Mouse (Mus musculus) liver, embryonic 14.5 days (tissue): ENCODE results near the gene Man2b1. TPM values are rescaled to one million over a fixed set of nuclear protein-coding genes. Genes with fewer than 3 reads are reported as not detected.
"Not testable (repeated sequence)": the region's sequence is repeated elsewhere in the genome, so short reads cannot be mapped to it uniquely, and the experiment has no call there.

ENCODE experiments used
- ATAC-seq: fragments of 200-750 bp; cut with Nextera tagmentation; 2 replicates; pipeline ENCODE4 v1.8.0; 2017; ENCODE audit warnings: moderate number of reproducible peaks, mild to moderate bottlenecking, moderate library complexity; ENCODE audit not compliant: insufficient read depth
- DNase-seq, 3 experiments: peaks; one replicate each; pipeline ENCODE4 v3.0.0-alpha.2; 2012 to 2013; ENCODE audit warnings: low read depth in 3 of 3, low spot score in 3 of 3
- H3K27ac ChIP-seq: fragments of 300-500 bp; sonication (generic); 2 replicates; pipeline ENCODE4 v1.5.1; 2014; ENCODE audit warnings: moderate library complexity, mild to moderate bottlenecking, control low read depth, inconsistent platforms
- H3K27me3 ChIP-seq: fragments of 300-500 bp; sonication (generic); 2 replicates; pipeline ENCODE4 v1.6.1; 2014; ENCODE audit warnings: mild to moderate bottlenecking, low read length, moderate library complexity; ENCODE audit not compliant: control insufficient read depth, insufficient read depth
- H3K36me3 ChIP-seq: fragments of 300-500 bp; sonication (generic); replicated peaks from 2 replicates; pipeline ENCODE4 v1.6.1; 2014; ENCODE audit warnings: low read depth; ENCODE audit not compliant: control insufficient read depth, insufficient read depth
- H3K4me1 ChIP-seq, 2 experiments: fragments of 200-500 bp in 1 of 2; fragments of 300-500 bp in 1 of 2; sonication (generic) in 1 of 2; replicated peaks; 2 replicates each; pipeline ENCODE4 v1.6.1; 2012 to 2014; ENCODE audit warnings: antibody characterized with exemption in 1 of 2, inconsistent platforms in 1 of 2, low read length in 1 of 2; ENCODE audit not compliant: control insufficient read depth in 2 of 2, insufficient read depth in 2 of 2
- H3K4me2 ChIP-seq: fragments of 300-500 bp; sonication (generic); 2 replicates; pipeline ENCODE4 v1.6.1; 2014; ENCODE audit warnings: low read depth, mild to moderate bottlenecking, control low read depth, moderate library complexity
- H3K4me3 ChIP-seq, 2 experiments: fragments of 200-500 bp in 1 of 2; fragments of 300-500 bp in 1 of 2; sonication (generic) in 1 of 2; 2 replicates each; pipeline ENCODE4 v1.5.1; 2012 to 2014; ENCODE audit warnings: low read depth in 2 of 2, low read length in 2 of 2, mild to moderate bottlenecking in 2 of 2, control low read depth in 1 of 2, inconsistent platforms in 1 of 2, moderate library complexity in 1 of 2; ENCODE audit not compliant: insufficient read depth in 1 of 2
- H3K9ac ChIP-seq: fragments of 300-500 bp; sonication (generic); replicated peaks from 2 replicates; pipeline ENCODE4 v1.6.1; 2014; ENCODE audit warnings: mild to moderate bottlenecking, control low read depth, moderate library complexity
- H3K9me3 ChIP-seq: fragments of 300-500 bp; sonication (generic); 2 replicates; pipeline ENCODE4 v1.6.1; 2016; ENCODE audit warnings: low read length, mixed read lengths; ENCODE audit not compliant: control insufficient read depth
- CTCF ChIP-seq: IDR thresholded peaks from 2 replicates; pipeline ENCODE4 v1.5.1; 2016; ENCODE audit warnings: antibody characterized with exemption, low read depth, control low read depth
- EP300 ChIP-seq: IDR thresholded peaks from 2 replicates; pipeline ENCODE4 v1.6.1; 2016; ENCODE audit warnings: antibody characterized with exemption, low read depth
- WGBS: fragments of 180-500 bp; shearing (Covaris S2); extraction: QIAGEN DNeasy Blood & Tissue Kit; methylation state at CpG from one replicate; pipeline ENCODE4 v1.1.7; 2014; ENCODE audit not compliant: insufficient replicate concordance; 5-methylcytosine and 5-hydroxymethylcytosine counted together
- polyA plus RNA-seq, 2 experiments: library from polyadenylated mRNA; depleted of rRNA in 1 of 2; stranded (reverse) in 1 of 2; unstranded in 1 of 2; fragments of >200 nt; fragmentation: Nextera tagmentation in 1 of 2; extraction: Ambion mirVana in 1 of 2; gene quantifications; 2 replicates each; pipeline versions ENCODE4 v1.2.1 to v1.2.3; 2012 to 2014

Man2b1 gene
- polyA plus RNA-seq, 2 experiments, result 17.2 to 19.5 TPM

DNA sequence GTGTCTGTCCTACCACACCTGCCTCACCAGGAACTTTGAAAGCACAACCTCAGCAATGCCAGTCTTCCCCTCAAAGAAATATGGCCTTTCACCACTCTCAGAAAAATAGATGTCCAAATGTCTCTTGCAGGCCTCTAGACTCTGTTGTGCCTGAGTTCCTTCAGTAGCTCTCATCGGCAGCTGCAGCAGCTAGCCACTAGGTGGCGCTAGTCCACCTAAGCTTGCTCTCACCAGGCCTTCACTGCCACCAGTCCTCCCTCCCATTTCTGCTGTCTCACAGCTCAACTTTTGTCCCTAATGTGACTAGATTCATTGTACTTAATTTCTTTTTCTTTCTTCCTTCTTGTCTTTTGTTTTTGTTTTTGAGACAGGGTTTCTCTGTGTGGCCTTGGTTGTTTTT is 6.1 kb upstream of the Man2b1 start:
- DNase-seq (peak; percentile 67 to 78 (median 67)), ATAC-seq (peak; percentile 49)
- Histone ChIP-seq H3K36me3 (peaks cover 29% of the 10 kb centered on the region), H3K4me1 (peaks cover 31 to 40% of the 10 kb centered on the region in 2 experiments), H3K27ac (peak overlapping the region; percentile 45), H3K9me3 (no peaks in the 10 kb centered on the region), H3K27me3 (no peaks in the 10 kb centered on the region), H3K4me3 (no peak overlapping the region), H3K4me2 (no peak overlapping the region), H3K9ac (no peak overlapping the region)
- 2% methylated on average over 2 of the region's 2 CpGs for WGBS
- no peak for TF ChIP-seq EP300
- peak; percentile 100 for TF ChIP-seq CTCF

- Histone ChIP-seq H3K4me2 (peak overlapping the region; percentile 70), H3K9me3 (no peaks in the 10 kb centered on the region), H3K4me1 (peaks cover 27 to 45% of the 10 kb centered on the region in 2 experiments), H3K4me3 (peak overlapping the region; percentile 83 to 96), H3K27me3 (no peaks in the 10 kb centered on the region), H3K36me3 (peaks cover 18% of the 10 kb centered on the region), H3K27ac (peak overlapping the region; percentile 67), H3K9ac (peak overlapping the region; percentile 96)
- no peak for ATAC-seq
- DNase-seq, result no peak
- WGBS, result under 1% methylated on average over 25 of the region's 25 CpGs
- TF ChIP-seq CTCF, result no peak
Observed at GRCm38 (mm10) chr8:85080214-85080531, 2.9 kb upstream of the Man2b1 start.

GRCm38 (mm10) chr8:85080532-85081215 is 2.4 kb upstream of the Man2b1 start, which contains the start of gene Wdr83os:
Gene Wdr83os, plus strand, starts transcription at chr8:85080740.
- ATAC-seq (peak; percentile 22; the same call in 1 of the 2 replicates), DNase-seq (peak; percentile 61 to 65 (median 63))
- under 1% methylated on average over 30 of the region's 30 CpGs for whole genome bisulfite sequencing
- Histone ChIP-seq H3K9me3 (no peaks in the 10 kb centered on the region), H3K9ac (peak within 1 kb of the TSS; percentile 96), H3K27ac (peak within 1 kb of the TSS; percentile 67), H3K4me1 (peaks cover 22 to 40% of the 10 kb centered on the region in 2 experiments), H3K27me3 (no peaks in the 10 kb centered on the region), H3K4me3 (peak within 1 kb of the TSS; percentile 83 to 96), H3K4me2 (peak within 1 kb of the TSS; percentile 70), H3K36me3 (peaks cover 13% of the 10 kb centered on the region)
- no peak for TF ChIP-seq CTCF

- peaks cover 17 to 35% of the 10 kb centered on the region in 2 experiments for H3K4me1 ChIP-seq
- peak; percentile 58 to 61 (median 61) for DNase-seq
Observed at GRCm38 (mm10) chr8:85081216-85081555, 1.9 kb upstream of the Man2b1 start, which contains the start of gene Wdr83. Gene Wdr83, minus strand, starts transcription at chr8:85081306.

GRCm38 (mm10) chr8:85082169-85082568 is 901 bp upstream of the Man2b1 start:
- H3K9ac ChIP-seq, H3K9me3 ChIP-seq, H3K27ac ChIP-seq, H3K27me3 ChIP-seq, H3K4me3 ChIP-seq, ATAC-seq, DNase-seq: not testable (repeated sequence)
- peak overlapping the region; percentile 70 for H3K4me2 ChIP-seq
- H3K4me1 ChIP-seq, result peaks cover 10 to 28% of the 10 kb centered on the region in 2 experiments
- H3K36me3 ChIP-seq, result peaks cover 10% of the 10 kb centered on the region
- 27% methylated on average over 4 of the region's 4 CpGs for WGBS

More at GRCm38 (mm10) chr8:85081216-85081555, 1.9 kb upstream of the Man2b1 start, which contains the start of gene Wdr83:
- H3K4me2 ChIP-seq, result peak within 1 kb of the TSS; percentile 70
- 0% methylated on average over 9 of the region's 9 CpGs for WGBS
- peak within 1 kb of the TSS; percentile 96 for H3K9ac ChIP-seq
- peak within 1 kb of the TSS; percentile 67 for H3K27ac ChIP-seq
- H3K9me3 ChIP-seq, result no peaks in the 10 kb centered on the region
- H3K36me3 ChIP-seq, result peaks cover 10% of the 10 kb centered on the region
- peak; percentile 67 for ATAC-seq
- TF ChIP-seq CTCF (no peak), EP300 (no peak)
- peak within 1 kb of the TSS; percentile 83 to 96 for H3K4me3 ChIP-seq
- no peaks in the 10 kb centered on the region for H3K27me3 ChIP-seq
